Mouse (Mus musculus) liver, embryonic 14.5 days (tissue): ENCODE measurements around the gene Ccdc113.

Experiments used
- CTCF ChIP-seq: IDR thresholded peaks from 2 replicates; pipeline ENCODE4 v1.5.1; 2016; ENCODE audit warnings: antibody characterized with exemption, low read depth, control low read depth
- EP300 ChIP-seq: IDR thresholded peaks from 2 replicates; pipeline ENCODE4 v1.6.1; 2016; ENCODE audit warnings: antibody characterized with exemption, low read depth

DNA sequence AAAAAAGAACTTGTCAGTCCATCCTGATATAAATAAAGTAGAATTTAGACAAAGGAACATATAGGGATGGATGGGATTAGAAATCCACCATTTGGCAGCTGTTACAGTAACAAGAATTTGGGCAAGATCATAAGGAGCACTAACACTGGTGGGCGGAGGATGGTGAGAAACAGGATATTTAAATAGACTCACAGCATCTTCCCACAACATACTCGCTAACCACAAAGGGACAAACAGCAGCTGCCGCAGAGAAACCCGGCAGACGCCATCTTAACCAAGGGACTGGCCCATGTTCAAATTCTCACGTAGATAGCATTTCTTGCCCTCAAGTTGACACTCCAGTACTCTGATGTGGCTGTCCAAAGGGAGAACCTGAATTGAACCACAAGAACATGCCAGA is 17.0 kb upstream of the Ccdc113 start:
- TF ChIP-seq CTCF (no peak), EP300 (no peak)
